Mouse (Mus musculus) forebrain, embryonic 11.5 days (tissue): ENCODE results near the gene Snx6. TPM values are rescaled to one million over a fixed set of nuclear protein-coding genes. Genes with fewer than 3 reads are reported as not detected.

Experiments
- ATAC-seq: fragments of 200-750 bp; cut with Nextera tagmentation; replicated peaks from 2 replicates; pipeline ENCODE4 v1.8.0; 2017; ENCODE audit warnings: moderate TSS enrichment; ENCODE audit not compliant: low FRiP score
- DNase-seq: peaks from one replicate; pipeline ENCODE4 v3.0.0-alpha.2; 2017; ENCODE audit warnings: low spot score
- H3K27ac ChIP-seq: fragments of 300-500 bp; sonication (generic); 2 replicates; pipeline ENCODE4 v1.5.1; 2014; ENCODE audit warnings: low read depth, low read length
- H3K27me3 ChIP-seq: fragments of 300-500 bp; sonication (generic); 2 replicates; pipeline ENCODE4 v1.6.1; 2014; ENCODE audit warnings: mild to moderate bottlenecking, low read length, mixed read lengths; ENCODE audit not compliant: control insufficient read depth, insufficient read depth
- H3K36me3 ChIP-seq: fragments of 300-500 bp; sonication (generic); 2 replicates; pipeline ENCODE4 v1.6.1; 2014; ENCODE audit warnings: mild to moderate bottlenecking, low read length, moderate library complexity, mixed read lengths; ENCODE audit not compliant: control insufficient read depth, insufficient read depth
- H3K4me1 ChIP-seq: fragments of 300-500 bp; sonication (generic); replicated peaks from 2 replicates; pipeline ENCODE4 v1.6.1; 2014; ENCODE audit warnings: low read length, mixed read lengths; ENCODE audit not compliant: control insufficient read depth, insufficient read depth
- H3K4me2 ChIP-seq: fragments of 300-500 bp; sonication (generic); 2 replicates; pipeline ENCODE4 v1.6.1; 2014; ENCODE audit warnings: low read depth, mild to moderate bottlenecking, low read length, moderate library complexity, mixed read lengths; ENCODE audit not compliant: severe bottlenecking
- H3K4me3 ChIP-seq: fragments of 300-500 bp; sonication (generic); 2 replicates; pipeline ENCODE4 v1.5.1; 2014; ENCODE audit warnings: low read depth, low read length
- H3K9ac ChIP-seq: fragments of 300-500 bp; sonication (generic); 2 replicates; pipeline ENCODE4 v1.6.1; 2014; ENCODE audit warnings: low read length
- H3K9me3 ChIP-seq: fragments of 300-500 bp; sonication (generic); 2 replicates; pipeline ENCODE4 v1.6.1; 2016; ENCODE audit warnings: low read length, mixed read lengths; ENCODE audit not compliant: control insufficient read depth
- WGBS: fragments of 180-500 bp; shearing (Covaris S2); extraction: QIAGEN DNeasy Blood & Tissue Kit; methylation state at CpG from one replicate; pipeline ENCODE4 v1.1.7; 2014; 5-methylcytosine and 5-hydroxymethylcytosine counted together
- polyA plus RNA-seq: library from polyadenylated mRNA; unstranded; fragments of >200 nt; fragmentation: Nextera tagmentation; extraction: Ambion mirVana; gene quantifications from 2 replicates; pipeline ENCODE4 v1.2.1, GENCODE M21; 2014

The Snx6 gene
- polyA plus RNA-seq, 1 experiment from 2014 or later = 226 TPM

GRCm38 (mm10) chr12:54697791-54698250 is 97.7 kb downstream of the Snx6 start:
- DNase-seq (no peak), ATAC-seq (no peak)
- Histone ChIP-seq H3K4me1 (no peaks in the 10 kb centered on the region), H3K36me3 (no peaks in the 10 kb centered on the region), H3K4me2 (no peak overlapping the region), H3K27ac (no peak overlapping the region; the same call in 1 of the 2 replicates), H3K4me3 (no peak overlapping the region), H3K9ac (no peak overlapping the region), H3K9me3 (no peaks in the 10 kb centered on the region), H3K27me3 (no peaks in the 10 kb centered on the region)
- 65% methylated on average over 6 of the region's 6 CpGs for WGBS

GRCm38 (mm10) chr12:54697003-54697597 is 98.4 kb downstream of the Snx6 start:
- Histone ChIP-seq H3K4me2 (no peak overlapping the region), H3K9ac (no peak overlapping the region), H3K9me3 (no peaks in the 10 kb centered on the region), H3K27ac (no peak overlapping the region), H3K27me3 (no peaks in the 10 kb centered on the region), H3K36me3 (no peaks in the 10 kb centered on the region), H3K4me1 (no peaks in the 10 kb centered on the region), H3K4me3 (no peak overlapping the region)
- peak; percentile 58 for DNase-seq
- ATAC-seq = peak; percentile 34
- 14% methylated on average over 7 of the region's 7 CpGs for WGBS

Other genes starting within 250 kb of the Snx6 start
- 170 and 179 TPM in 2 replicates for gene Sptssa, start 139.1 kb downstream of the Snx6 start, polyA plus RNA-seq
- gene Eapp, start 99.8 kb downstream of the Snx6 start, polyA plus RNA-seq = 76.1 and 78.4 TPM in 2 replicates
- gene Cfl2, start 67.2 kb upstream of the Snx6 start, polyA plus RNA-seq = 270 and 280 TPM in 2 replicates
- not detected in 2 replicates for gene Gm20403, start 190.8 kb upstream of the Snx6 start, polyA plus RNA-seq
- 41.1 and 41.7 TPM in 2 replicates for gene Baz1a, start 218.6 kb upstream of the Snx6 start, polyA plus RNA-seq